Comparison of ENCODE assay signal across 9 mouse cellular contexts in the genomic region with DNA sequence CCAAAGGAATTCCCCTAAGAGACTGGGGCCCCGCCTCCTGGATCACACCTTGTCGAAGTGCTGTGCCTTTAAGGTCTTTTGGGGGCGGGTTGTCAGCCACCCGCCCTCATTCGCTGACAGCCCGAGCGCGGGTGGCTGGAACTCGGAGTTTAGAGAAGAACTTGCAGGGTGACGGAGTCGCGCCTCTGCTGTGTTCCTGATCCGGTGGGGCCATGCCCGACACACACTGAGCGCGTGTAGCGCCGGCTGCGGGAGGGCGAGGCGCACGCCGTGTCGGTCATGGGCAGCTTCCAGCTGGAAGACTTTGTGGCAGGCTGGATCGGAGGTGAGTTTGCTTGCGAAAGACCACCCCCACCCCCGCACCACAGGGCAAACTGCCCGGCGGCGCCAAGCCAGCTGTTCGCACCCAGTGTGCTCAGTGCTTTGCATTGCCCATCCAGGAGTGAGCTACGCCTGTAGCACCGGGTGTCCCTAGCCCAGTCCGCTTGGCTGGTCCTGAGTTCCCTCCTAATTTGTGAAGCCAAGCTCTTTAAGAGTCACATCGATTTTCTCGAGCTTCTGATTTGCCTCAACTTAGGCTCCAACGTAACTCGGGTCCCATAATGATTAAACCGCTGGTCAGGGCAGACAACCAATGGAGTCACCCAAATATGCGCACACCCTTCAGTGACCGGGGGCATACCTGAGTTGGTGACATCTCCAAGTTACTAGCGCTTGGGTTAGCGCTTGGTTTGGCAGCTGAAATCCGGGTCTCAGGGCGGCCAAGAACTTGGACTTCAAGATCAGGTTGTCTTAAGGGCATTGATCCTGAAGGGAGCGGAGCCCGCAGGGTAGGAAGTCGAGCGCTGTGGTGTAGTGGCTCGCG. TPM values are rescaled to one million over a fixed set of nuclear protein-coding genes. Genes with fewer than 3 reads are reported as not detected.
DNase-seq lines count a peak whose midpoint lies in the region; ATAC-seq lines count a peak whose summit lies in the region.
"Had no signal": no experiment of that assay in that cellular context is flagged by ENCODE, and none has a peak within 500 bp of the region (broad histone marks: within the 10 kb centered on the region; RNA-seq: fewer than 3 reads in every experiment).

A gene (plus strand): TSS at position 145 of the 865 bp plus-strand sequence.

- H3K4me1 ChIP-seq in megakaryocyte, embryonic 14.5 days = peaks cover 6% of the 10 kb centered on the region; the same call in 1 of the 2 replicates
- H3K4me1 ChIP-seq in embryonic facial prominence, embryonic 14.5 days (ENCODE audit: control insufficient read depth, insufficient read depth, low read length) = peaks cover 10% of the 10 kb centered on the region; the same call in 1 of the 2 replicates
- H3K4me1 ChIP-seq in hindbrain, embryonic 12.5 days = peaks cover 22% of the 10 kb centered on the region
- H3K4me1 ChIP-seq in limb, embryonic 13.5 days = peaks cover 16% of the 10 kb centered on the region
- H3K4me1 ChIP-seq in midbrain, embryonic 13.5 days (replicated peaks) = peaks cover 17% of the 10 kb centered on the region

- H3K36me3 ChIP-seq in megakaryocyte, embryonic 14.5 days (replicated peaks; ENCODE audit: low read length) = no peaks in the 10 kb centered on the region
- H3K36me3 ChIP-seq in embryonic facial prominence, embryonic 14.5 days (ENCODE audit: control insufficient read depth, insufficient read depth, low read length) = no peaks in the 10 kb centered on the region
- no peaks in the 10 kb centered on the region for H3K36me3 ChIP-seq in hindbrain, embryonic 12.5 days
- H3K36me3 ChIP-seq in limb, embryonic 13.5 days = no peaks in the 10 kb centered on the region
- no peaks in the 10 kb centered on the region for H3K36me3 ChIP-seq in midbrain, embryonic 13.5 days

- H3K9me3 ChIP-seq in megakaryocyte, embryonic 14.5 days = peaks cover 6% of the 10 kb centered on the region; the same call in 1 of the 2 replicates
- 0 out of 2 replicates have a peak, but pooled peaks cover 5% of the 10 kb centered on the region for H3K9me3 ChIP-seq in embryonic facial prominence, embryonic 14.5 days (ENCODE audit: control insufficient read depth, low read length)
- H3K9me3 ChIP-seq in hindbrain, embryonic 12.5 days (replicated peaks) = no peaks in the 10 kb centered on the region
- 0 out of 2 replicates have a peak, but pooled peaks cover 4% of the 10 kb centered on the region for H3K9me3 ChIP-seq in limb, embryonic 13.5 days
- no peaks in the 10 kb centered on the region for H3K9me3 ChIP-seq in midbrain, embryonic 13.5 days

- no peak for ATAC-seq in megakaryocyte, adult 5-6 weeks (ENCODE audit: poor library complexity, severe bottlenecking)
- peak; percentile 45 for ATAC-seq in embryonic facial prominence, embryonic 14.5 days (ENCODE audit: low read depth)
- no peak for ATAC-seq in hindbrain, embryonic 12.5 days (ENCODE audit: low FRiP score)
- 0 out of 2 replicates have a peak, but pooled peaks have one; percentile 24 for ATAC-seq in limb, embryonic 13.5 days (ENCODE audit: low FRiP score, low read depth)
- peak; percentile 45; the same call in 1 of the 2 replicates for ATAC-seq in midbrain, embryonic 13.5 days

- H3K4me3 ChIP-seq in megakaryocyte, embryonic 14.5 days (replicated peaks) = peak within 1 kb of the TSS; percentile 33
- peak within 1 kb of the TSS; percentile 41 for H3K4me3 ChIP-seq in embryonic facial prominence, embryonic 14.5 days (ENCODE audit: low read depth, low read length)
- peak within 1 kb of the TSS; percentile 22 for H3K4me3 ChIP-seq in hindbrain, embryonic 12.5 days
- H3K4me3 ChIP-seq in limb, embryonic 13.5 days = peak within 1 kb of the TSS; percentile 46
- peak within 1 kb of the TSS; percentile 33 for H3K4me3 ChIP-seq in midbrain, embryonic 13.5 days (replicated peaks)

- WGBS in embryonic facial prominence, embryonic 14.5 days = 4% methylated on average over 45 of the region's 51 CpGs
- WGBS in hindbrain, embryonic 12.5 days = 4% methylated on average over 51 of the region's 51 CpGs
- WGBS in limb, embryonic 13.5 days = 2% methylated on average over 51 of the region's 51 CpGs
- WGBS in midbrain, embryonic 13.5 days = 4% methylated on average over 51 of the region's 51 CpGs

- H3K4me2 ChIP-seq in embryonic facial prominence, embryonic 14.5 days (ENCODE audit: low read depth, low read length) = peak within 1 kb of the TSS; percentile 72
- H3K4me2 ChIP-seq in hindbrain, embryonic 12.5 days (replicated peaks) = peak within 1 kb of the TSS; percentile 42
- H3K4me2 ChIP-seq in limb, embryonic 13.5 days (replicated peaks) = peak within 1 kb of the TSS; percentile 83
- peak within 1 kb of the TSS; percentile 52 for H3K4me2 ChIP-seq in midbrain, embryonic 13.5 days (replicated peaks)

- peak; percentile 66 for DNase-seq in embryonic facial prominence, embryonic 14.5 days (ENCODE audit: low spot score)
- no peak for DNase-seq in cerebellum, postnatal 36 days
- DNase-seq in layer of hippocampus, postnatal 36 days = no peak

- H3K9ac ChIP-seq in embryonic facial prominence, embryonic 14.5 days (ENCODE audit: low read depth, low read length) = peak within 1 kb of the TSS; percentile 50
- H3K9ac ChIP-seq in hindbrain, embryonic 12.5 days = no peak within 1 kb of the TSS
- peak within 1 kb of the TSS; percentile 64 for H3K9ac ChIP-seq in limb, embryonic 13.5 days
- H3K9ac ChIP-seq in midbrain, embryonic 13.5 days (replicated peaks) = no peak within 1 kb of the TSS

- H3K27ac ChIP-seq in embryonic facial prominence, embryonic 14.5 days (replicated peaks; ENCODE audit: low read depth, low read length) = no peak within 1 kb of the TSS
- H3K27ac ChIP-seq in hindbrain, embryonic 12.5 days = no peak within 1 kb of the TSS
- H3K27ac ChIP-seq in limb, embryonic 13.5 days = no peak within 1 kb of the TSS
- H3K27ac ChIP-seq in midbrain, embryonic 13.5 days = no peak within 1 kb of the TSS

- H3K27me3 ChIP-seq in megakaryocyte, embryonic 14.5 days (replicated peaks) = peaks cover 71% of the 10 kb centered on the region
- peaks cover 49% of the 10 kb centered on the region for H3K27me3 ChIP-seq in embryonic facial prominence, embryonic 14.5 days (replicated peaks; ENCODE audit: control insufficient read depth, insufficient read depth, low read length)
- H3K27me3 ChIP-seq in hindbrain, embryonic 12.5 days = peaks cover 62% of the 10 kb centered on the region
- H3K27me3 ChIP-seq in limb, embryonic 13.5 days = peaks cover 67% of the 10 kb centered on the region
- peaks cover 68% of the 10 kb centered on the region for H3K27me3 ChIP-seq in midbrain, embryonic 13.5 days

RNA-seq across cellular contexts. Expression of the gene that starts here (rescaled TPM):
- not detected in 2 replicates for polyA plus RNA-seq in megakaryocyte, embryonic 14.5 days (2012; ENCODE audit: insufficient read depth, low replicate concordance)
- total RNA-seq in megakaryocyte, adult 5-6 weeks (2015) = not detected in 2 replicates
- not detected in 2 replicates for total RNA-seq in megakaryocyte, adult 5-6 weeks (2017)
- 0.45 and 0.54 TPM in 2 replicates for polyA plus RNA-seq in embryonic facial prominence, embryonic 14.5 days (2014; fragmentation: Nextera tagmentation; extraction: Ambion mirVana)
- 0.07 TPM in 1 of 2 replicates, not detected in the other for polyA plus RNA-seq in hindbrain, embryonic 12.5 days (2016; fragmentation: Nextera tagmentation; extraction: Ambion mirVana)
- polyA plus RNA-seq in limb, embryonic 13.5 days (2015; fragmentation: Nextera tagmentation; extraction: Ambion mirVana) = 0.28 and 0.33 TPM in 2 replicates
- not detected in 2 replicates for polyA plus RNA-seq in midbrain, embryonic 13.5 days (2015; fragmentation: Nextera tagmentation; extraction: Ambion mirVana)
- under 1 TPM in 1 of 2 experiments, not detected in 1; 0.10 TPM for total RNA-seq in layer of hippocampus, postnatal 36 days (2021)
- total RNA-seq: MEL had no signal

Comparison
In these comparisons a context has a peak if more than half of its experiments do, and no peak if none do; other contexts are left out.
1. Peak in DNase-seq, ATAC-seq, H3K4me3 ChIP-seq, H3K9ac ChIP-seq and H3K4me2 ChIP-seq in embryonic facial prominence, embryonic 14.5 days; RNA of the gene not detected or under 1 TPM.
2. Peak in ATAC-seq, H3K4me3 ChIP-seq, H3K9ac ChIP-seq and H3K4me2 ChIP-seq in limb, embryonic 13.5 days; RNA of the gene not detected or under 1 TPM.
3. Peak in ATAC-seq, H3K4me3 ChIP-seq and H3K4me2 ChIP-seq in midbrain, embryonic 13.5 days; RNA of the gene not detected or under 1 TPM.